Mouse (Mus musculus): ENCODE measurements at regions not wholly inside any gene's neighbourhood (a gene's known extent, or its start where the extent isn't known, plus 50 kb on each side); places are given as distances from the start of the nearest gene placed in this dataset.

DNA sequence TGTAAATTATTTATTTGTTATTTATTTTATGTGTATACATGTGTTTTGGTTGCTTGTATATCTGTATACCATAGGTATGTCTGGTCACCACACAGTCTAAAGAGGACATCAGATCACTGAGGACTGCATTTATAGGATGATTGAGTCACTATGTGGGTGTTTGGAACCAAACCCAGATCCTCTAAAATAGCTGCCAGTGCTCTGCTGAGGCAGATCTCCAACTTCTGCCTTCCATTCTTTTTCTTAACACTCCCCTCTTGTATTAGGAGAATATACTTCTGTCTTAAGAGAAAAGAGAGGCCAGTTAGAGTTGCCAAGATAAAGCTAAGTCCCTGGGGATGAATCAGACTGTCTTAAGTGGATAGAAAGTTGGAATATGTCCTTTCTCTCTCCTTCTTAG lies 424.2 kb downstream of the Cntn6 start:
- H3K4me3 ChIP-seq (replicated peaks; ENCODE audit: low read length) = no peak overlapping the region
- no peak overlapping the region for H3K27ac ChIP-seq (ENCODE audit: low read length)
- ATAC-seq = no peak
- H3K36me3 ChIP-seq (ENCODE audit: control insufficient read depth, insufficient read depth) = no peaks in the 10 kb centered on the region
- H3K4me1 ChIP-seq (replicated peaks; ENCODE audit: control insufficient read depth, insufficient read depth, low read length) = no peaks in the 10 kb centered on the region
- no peak overlapping the region for H3K4me2 ChIP-seq (ENCODE audit: low read length)
- no peaks in the 10 kb centered on the region for H3K9me3 ChIP-seq (ENCODE audit: control insufficient read depth, low read length)
- H3K9ac ChIP-seq (replicated peaks; ENCODE audit: low read depth, low read length) = no peak overlapping the region
- H3K27me3 ChIP-seq (replicated peaks; ENCODE audit: control insufficient read depth, insufficient read depth, low read length) = no peaks in the 10 kb centered on the region

DNA sequence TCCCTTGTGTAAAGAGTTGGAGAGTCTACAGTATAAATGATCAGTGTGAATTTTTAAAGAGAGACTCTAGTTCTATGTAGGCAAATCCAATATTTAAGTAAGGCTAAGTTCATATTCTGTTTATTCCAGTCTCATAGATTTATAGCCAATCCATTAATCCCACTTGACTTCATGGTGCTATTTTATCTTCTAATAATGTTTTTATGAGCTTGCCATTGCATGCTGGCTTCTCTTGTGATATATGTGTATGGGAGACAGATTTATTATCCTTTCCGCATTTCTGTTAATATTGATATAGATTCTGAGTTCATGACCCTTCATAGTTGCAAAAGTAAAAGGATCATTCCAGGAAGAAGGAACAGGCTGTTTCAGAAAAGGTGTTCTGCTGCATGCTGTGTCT lies 430.0 kb downstream of the Cntn6 start:
- no peak for ATAC-seq
- Histone ChIP-seq H3K4me3 (replicated peaks; ENCODE audit: low read length) (no peak overlapping the region), H3K36me3 (ENCODE audit: control insufficient read depth, insufficient read depth) (no peaks in the 10 kb centered on the region), H3K9ac (replicated peaks; ENCODE audit: low read depth, low read length) (no peak overlapping the region), H3K4me2 (ENCODE audit: low read length) (no peak overlapping the region), H3K27ac (ENCODE audit: low read length) (no peak overlapping the region), H3K27me3 (replicated peaks; ENCODE audit: control insufficient read depth, insufficient read depth, low read length) (no peaks in the 10 kb centered on the region), H3K9me3 (ENCODE audit: control insufficient read depth, low read length) (no peaks in the 10 kb centered on the region), H3K4me1 (replicated peaks; ENCODE audit: control insufficient read depth, insufficient read depth, low read length) (no peaks in the 10 kb centered on the region)
- 94% methylated on average over 1 of the region's 1 CpGs for WGBS

DNA sequence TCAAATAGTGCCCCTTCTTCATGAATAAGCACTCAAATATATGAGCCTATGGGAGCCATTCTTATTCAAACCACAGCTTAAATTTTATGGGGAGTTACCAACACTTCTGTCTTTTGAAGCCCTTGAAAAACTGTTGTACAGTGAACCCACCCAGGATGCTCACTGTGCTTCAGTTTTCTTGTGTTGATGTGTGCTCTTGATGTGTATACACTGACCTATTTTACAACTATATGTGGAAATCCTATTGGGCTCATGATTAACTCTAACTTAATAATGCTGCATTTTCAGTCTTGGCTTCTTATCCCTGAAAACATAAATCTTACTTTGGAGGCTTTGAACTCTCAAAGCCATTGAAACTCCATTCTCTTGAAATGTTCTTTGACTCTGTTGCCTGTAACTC lies 433.5 kb downstream of the Cntn6 start:
- no peaks in the 10 kb centered on the region for H3K36me3 ChIP-seq (ENCODE audit: control insufficient read depth, insufficient read depth)
- no peak for ATAC-seq
- no peaks in the 10 kb centered on the region for H3K4me1 ChIP-seq (replicated peaks; ENCODE audit: control insufficient read depth, insufficient read depth, low read length)
- no peak overlapping the region for H3K4me3 ChIP-seq (replicated peaks; ENCODE audit: low read length)
- H3K27ac ChIP-seq (ENCODE audit: low read length) = no peak overlapping the region
- H3K4me2 ChIP-seq (ENCODE audit: low read length) = no peak overlapping the region
- no peak overlapping the region for H3K9ac ChIP-seq (replicated peaks; ENCODE audit: low read depth, low read length)
- H3K27me3 ChIP-seq (replicated peaks; ENCODE audit: control insufficient read depth, insufficient read depth, low read length) = no peaks in the 10 kb centered on the region
- no peaks in the 10 kb centered on the region for H3K9me3 ChIP-seq (ENCODE audit: control insufficient read depth, low read length)

DNA sequence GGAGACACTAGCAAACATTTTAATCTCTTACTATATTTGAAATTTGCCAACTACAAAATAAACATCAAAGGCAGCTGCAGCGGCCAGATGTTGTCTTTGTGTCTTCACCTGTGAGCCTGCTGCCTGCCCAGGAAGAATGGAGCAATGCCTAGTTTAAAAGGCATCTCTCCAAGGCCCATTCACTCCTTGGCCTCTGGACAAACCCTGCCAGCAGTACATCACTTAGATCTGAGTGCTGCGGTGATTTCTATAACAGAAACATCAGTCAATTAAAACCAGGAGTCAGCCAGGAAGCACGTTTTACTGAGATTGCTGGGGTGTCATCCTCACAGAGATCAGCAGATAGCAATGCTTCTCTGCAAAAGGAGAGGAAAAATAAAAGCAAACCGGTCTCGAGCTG lies 437.7 kb downstream of the Cntn6 start:
- H3K4me1 ChIP-seq (replicated peaks; ENCODE audit: control insufficient read depth, insufficient read depth, low read length) = no peaks in the 10 kb centered on the region
- ATAC-seq = no peak
- no peak overlapping the region for H3K4me3 ChIP-seq (replicated peaks; ENCODE audit: low read length)
- no peak overlapping the region for H3K9ac ChIP-seq (replicated peaks; ENCODE audit: low read depth, low read length)
- 75% methylated on average over 5 of the region's 5 CpGs for WGBS
- H3K27ac ChIP-seq (ENCODE audit: low read length) = no peak overlapping the region
- H3K4me2 ChIP-seq (ENCODE audit: low read length) = no peak overlapping the region
- no peaks in the 10 kb centered on the region for H3K9me3 ChIP-seq (ENCODE audit: control insufficient read depth, low read length)
- H3K27me3 ChIP-seq (replicated peaks; ENCODE audit: control insufficient read depth, insufficient read depth, low read length) = no peaks in the 10 kb centered on the region
- no peaks in the 10 kb centered on the region for H3K36me3 ChIP-seq (ENCODE audit: control insufficient read depth, insufficient read depth)

DNA sequence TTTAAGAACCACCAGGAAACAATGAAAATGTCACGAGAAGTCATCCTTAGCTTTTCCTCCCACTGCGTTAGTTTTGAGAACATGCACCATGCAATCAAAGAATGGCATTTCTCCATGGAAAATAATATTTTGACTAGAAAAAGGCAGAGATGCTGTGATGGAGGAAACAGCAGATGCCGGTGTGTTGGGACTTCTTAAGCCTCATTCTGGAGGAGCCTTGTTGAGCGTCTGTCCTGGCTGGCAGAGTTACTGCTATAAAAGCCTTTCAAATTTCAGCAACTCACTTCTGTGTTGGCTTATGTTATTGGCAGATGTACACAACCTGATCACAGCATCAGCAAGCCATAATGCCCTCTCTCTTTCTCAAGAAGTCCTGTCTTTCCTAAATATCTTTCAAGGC lies 439.6 kb downstream of the Cntn6 start:
- H3K4me3 ChIP-seq (replicated peaks; ENCODE audit: low read length) = no peak overlapping the region
- 75% methylated on average over 4 of the region's 4 CpGs for WGBS
- no peak overlapping the region for H3K27ac ChIP-seq (ENCODE audit: low read length)
- no peaks in the 10 kb centered on the region for H3K4me1 ChIP-seq (replicated peaks; ENCODE audit: control insufficient read depth, insufficient read depth, low read length)
- no peaks in the 10 kb centered on the region for H3K27me3 ChIP-seq (replicated peaks; ENCODE audit: control insufficient read depth, insufficient read depth, low read length)
- H3K36me3 ChIP-seq (ENCODE audit: control insufficient read depth, insufficient read depth) = no peaks in the 10 kb centered on the region
- no peaks in the 10 kb centered on the region for H3K9me3 ChIP-seq (ENCODE audit: control insufficient read depth, low read length)
- no peak overlapping the region for H3K4me2 ChIP-seq (ENCODE audit: low read length)
- no peak overlapping the region for H3K9ac ChIP-seq (replicated peaks; ENCODE audit: low read depth, low read length)
- ATAC-seq = peak; percentile 36; the same call in 1 of the 2 replicates

DNA sequence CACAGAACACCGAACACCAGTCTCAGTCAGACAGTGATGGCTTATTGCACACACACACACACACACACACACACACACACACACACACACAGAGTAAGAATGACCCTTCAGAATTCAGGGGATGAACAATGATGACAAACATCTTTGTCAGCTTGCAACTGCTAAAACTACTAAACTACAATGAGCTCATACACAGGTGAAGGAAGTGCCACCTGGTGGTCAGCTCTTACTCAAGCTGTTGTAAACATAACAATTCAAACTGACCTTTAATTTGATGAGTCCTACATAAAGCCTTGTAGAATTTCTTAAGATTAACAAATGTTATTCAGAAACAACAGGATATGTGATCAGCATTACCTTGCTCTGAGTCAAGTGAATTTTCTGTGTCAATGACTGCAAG lies 446.5 kb downstream of the Cntn6 start:
- Histone ChIP-seq H3K27ac (ENCODE audit: low read length) (no peak overlapping the region), H3K4me1 (replicated peaks; ENCODE audit: control insufficient read depth, insufficient read depth, low read length) (no peaks in the 10 kb centered on the region), H3K9me3 (ENCODE audit: control insufficient read depth, low read length) (no peaks in the 10 kb centered on the region), H3K36me3 (ENCODE audit: control insufficient read depth, insufficient read depth) (no peaks in the 10 kb centered on the region), H3K27me3 (replicated peaks; ENCODE audit: control insufficient read depth, insufficient read depth, low read length) (no peaks in the 10 kb centered on the region), H3K4me3 (replicated peaks; ENCODE audit: low read length) (no peak overlapping the region), H3K9ac (replicated peaks; ENCODE audit: low read depth, low read length) (no peak overlapping the region), H3K4me2 (ENCODE audit: low read length) (no peak overlapping the region)
- WGBS = 95% methylated on average over 1 of the region's 1 CpGs
- ATAC-seq = no peak

DNA sequence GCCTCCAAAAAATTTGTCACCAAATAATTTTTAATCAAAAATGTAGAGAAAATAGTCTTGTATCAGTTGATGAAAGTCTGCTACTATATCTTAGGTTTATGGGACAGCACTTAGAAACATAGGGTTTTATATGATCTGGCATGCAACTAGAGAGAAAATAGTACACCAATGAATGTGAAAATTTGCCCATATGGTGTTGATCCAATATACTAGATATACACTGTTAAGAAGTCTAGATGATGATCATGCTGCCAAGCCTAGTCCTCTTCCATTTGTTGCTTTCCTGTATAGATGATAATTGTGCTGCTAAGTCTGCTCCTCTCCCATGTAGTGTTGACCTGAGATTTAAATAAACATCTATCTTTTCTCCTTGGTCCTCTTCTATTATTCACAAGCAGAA lies 481.9 kb downstream of the Cntn6 start:
- no peak overlapping the region for H3K4me2 ChIP-seq (ENCODE audit: low read length)
- no peaks in the 10 kb centered on the region for H3K9me3 ChIP-seq (ENCODE audit: control insufficient read depth, low read length)
- no peaks in the 10 kb centered on the region for H3K4me1 ChIP-seq (replicated peaks; ENCODE audit: control insufficient read depth, insufficient read depth, low read length)
- no peak overlapping the region for H3K4me3 ChIP-seq (replicated peaks; ENCODE audit: low read length)
- no peaks in the 10 kb centered on the region for H3K27me3 ChIP-seq (replicated peaks; ENCODE audit: control insufficient read depth, insufficient read depth, low read length)
- H3K36me3 ChIP-seq (ENCODE audit: control insufficient read depth, insufficient read depth) = no peaks in the 10 kb centered on the region
- peak; percentile 75 for ATAC-seq
- no peak overlapping the region for H3K27ac ChIP-seq (ENCODE audit: low read length)
- H3K9ac ChIP-seq (replicated peaks; ENCODE audit: low read depth, low read length) = no peak overlapping the region

DNA sequence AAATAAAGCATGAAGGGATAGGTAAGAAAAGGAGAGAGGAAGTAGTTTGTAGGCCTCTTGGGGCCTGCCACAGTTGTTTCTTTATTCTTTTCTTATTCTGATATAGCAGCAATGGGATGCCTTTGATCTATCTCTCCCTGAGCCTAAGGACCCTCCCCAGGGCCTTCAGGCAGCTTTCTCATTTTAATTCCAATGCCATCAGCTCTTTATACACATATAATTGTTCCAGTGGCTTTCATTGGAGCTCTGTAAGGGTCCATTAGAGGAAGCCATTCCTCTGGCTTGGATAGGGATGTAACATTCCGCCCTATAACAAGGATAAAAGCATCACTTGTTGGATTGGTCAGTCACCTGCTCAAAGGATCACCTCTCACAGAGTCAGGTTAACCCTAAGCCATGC lies 491.6 kb downstream of the Cntn6 start:
- no peak overlapping the region for H3K27ac ChIP-seq (ENCODE audit: low read length)
- H3K27me3 ChIP-seq (replicated peaks; ENCODE audit: control insufficient read depth, insufficient read depth, low read length) = no peaks in the 10 kb centered on the region
- no peak overlapping the region for H3K4me3 ChIP-seq (replicated peaks; ENCODE audit: low read length)
- WGBS = 31% methylated on average over 1 of the region's 1 CpGs
- no peaks in the 10 kb centered on the region for H3K36me3 ChIP-seq (ENCODE audit: control insufficient read depth, insufficient read depth)
- ATAC-seq = no peak
- no peak overlapping the region for H3K4me2 ChIP-seq (ENCODE audit: low read length)
- no peak overlapping the region for H3K9ac ChIP-seq (replicated peaks; ENCODE audit: low read depth, low read length)
- no peaks in the 10 kb centered on the region for H3K4me1 ChIP-seq (replicated peaks; ENCODE audit: control insufficient read depth, insufficient read depth, low read length)
- no peaks in the 10 kb centered on the region for H3K9me3 ChIP-seq (ENCODE audit: control insufficient read depth, low read length)

DNA sequence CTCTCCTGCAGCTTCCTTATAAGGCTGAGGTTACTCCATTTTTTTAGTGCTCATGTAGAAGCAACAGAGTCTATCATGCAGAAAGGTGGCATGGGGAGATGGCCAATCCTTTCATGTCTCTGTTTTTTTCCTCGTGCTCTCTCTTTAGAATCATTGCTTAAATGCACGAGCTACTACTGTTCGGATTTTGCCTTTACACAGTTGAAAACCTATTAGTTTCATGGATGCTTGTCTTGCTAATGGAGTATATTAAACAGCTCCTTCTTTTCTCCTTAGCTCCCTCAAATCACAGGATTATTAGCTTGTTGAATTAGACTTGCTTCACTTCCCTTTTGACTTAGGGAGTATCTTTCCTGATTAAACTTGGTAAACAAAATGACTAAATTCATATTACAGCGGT lies 497.3 kb downstream of the Cntn6 start:
- H3K4me1 ChIP-seq (replicated peaks; ENCODE audit: control insufficient read depth, insufficient read depth, low read length) = no peaks in the 10 kb centered on the region
- no peak overlapping the region for H3K27ac ChIP-seq (ENCODE audit: low read length)
- 20% methylated on average over 4 of the region's 4 CpGs for WGBS
- H3K36me3 ChIP-seq (ENCODE audit: control insufficient read depth, insufficient read depth) = no peaks in the 10 kb centered on the region
- H3K27me3 ChIP-seq (replicated peaks; ENCODE audit: control insufficient read depth, insufficient read depth, low read length) = no peaks in the 10 kb centered on the region
- no peaks in the 10 kb centered on the region for H3K9me3 ChIP-seq (ENCODE audit: control insufficient read depth, low read length)
- no peak overlapping the region for H3K4me3 ChIP-seq (replicated peaks; ENCODE audit: low read length)
- H3K9ac ChIP-seq (replicated peaks; ENCODE audit: low read depth, low read length) = no peak overlapping the region
- H3K4me2 ChIP-seq (ENCODE audit: low read length) = no peak overlapping the region
- ATAC-seq = peak; percentile 62

DNA sequence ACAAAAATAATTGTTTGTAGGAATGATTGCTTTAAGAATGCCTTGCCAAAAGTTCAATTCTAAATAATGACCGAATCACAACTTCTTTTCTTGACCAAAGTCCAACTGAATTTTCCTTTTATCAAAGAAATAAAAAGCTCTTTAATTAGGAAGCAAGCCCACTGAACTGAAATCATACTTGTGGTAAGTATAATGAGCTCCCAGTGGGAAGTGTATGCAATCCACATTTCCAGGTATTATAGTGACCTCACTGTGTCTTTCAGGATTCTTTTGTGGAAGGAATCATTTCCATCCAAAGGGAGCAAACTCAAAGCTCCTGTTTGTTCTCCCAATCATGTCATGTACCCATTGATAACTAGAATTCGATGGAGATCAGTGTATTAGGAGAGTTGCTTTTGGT lies 497.8 kb downstream of the Cntn6 start:
- Histone ChIP-seq H3K27ac (ENCODE audit: low read length) (no peak overlapping the region), H3K27me3 (replicated peaks; ENCODE audit: control insufficient read depth, insufficient read depth, low read length) (no peaks in the 10 kb centered on the region), H3K9me3 (ENCODE audit: control insufficient read depth, low read length) (no peaks in the 10 kb centered on the region), H3K36me3 (ENCODE audit: control insufficient read depth, insufficient read depth) (no peaks in the 10 kb centered on the region), H3K4me3 (replicated peaks; ENCODE audit: low read length) (no peak overlapping the region), H3K4me1 (replicated peaks; ENCODE audit: control insufficient read depth, insufficient read depth, low read length) (no peaks in the 10 kb centered on the region), H3K9ac (replicated peaks; ENCODE audit: low read depth, low read length) (no peak overlapping the region), H3K4me2 (ENCODE audit: low read length) (no peak overlapping the region)
- ATAC-seq = peak; percentile 62
- WGBS = 15% methylated on average over 2 of the region's 2 CpGs

Data from forebrain, embryonic 16.5 days (tissue).